Mouse (Mus musculus) lung, embryonic 14.5 days (tissue): Measurements from ENCODE around the gene Borcs8. TPM values are rescaled to one million over a fixed set of nuclear protein-coding genes. Genes with fewer than 3 reads are reported as not detected.

Experiments used
- ATAC-seq: fragments of 200-750 bp; cut with Nextera tagmentation; 2 replicates; pipeline ENCODE4 v1.8.0; 2017; ENCODE audit warnings: mild to moderate bottlenecking, moderate TSS enrichment, moderate library complexity; ENCODE audit not compliant: insufficient read depth
- DNase-seq: peaks from one replicate; pipeline ENCODE4 v3.0.0-alpha.2; 2015
- H3K27ac ChIP-seq: fragments of 300-500 bp; sonication (generic); 2 replicates; pipeline ENCODE4 v1.5.1; 2014; ENCODE audit warnings: low read depth, mild to moderate bottlenecking, moderate library complexity
- H3K27me3 ChIP-seq: fragments of 300-500 bp; sonication (generic); 2 replicates; pipeline ENCODE4 v1.6.1; 2014; ENCODE audit warnings: low read length, control low read depth; ENCODE audit not compliant: insufficient read depth
- H3K36me3 ChIP-seq: fragments of 300-500 bp; sonication (generic); 2 replicates; pipeline ENCODE4 v1.6.1; 2014; ENCODE audit warnings: control low read depth; ENCODE audit not compliant: insufficient read depth
- H3K4me1 ChIP-seq: fragments of 300-500 bp; sonication (generic); 2 replicates; pipeline ENCODE4 v1.6.1; 2014; ENCODE audit warnings: antibody characterized with exemption, control low read depth; ENCODE audit not compliant: insufficient read depth
- H3K4me2 ChIP-seq: fragments of 300-500 bp; sonication (generic); 2 replicates; pipeline ENCODE4 v1.6.1; 2014; ENCODE audit warnings: mild to moderate bottlenecking
- H3K4me3 ChIP-seq: fragments of 300-500 bp; sonication (generic); 2 replicates; pipeline ENCODE4 v1.5.1; 2014; ENCODE audit warnings: low read depth, low read length
- H3K9ac ChIP-seq: fragments of 300-500 bp; sonication (generic); 2 replicates; pipeline ENCODE4 v1.6.1; 2014
- H3K9me3 ChIP-seq: fragments of 300-500 bp; sonication (generic); 2 replicates; pipeline ENCODE4 v1.6.1; 2016; ENCODE audit warnings: low read depth, low read length, control low read depth
- CTCF ChIP-seq: IDR thresholded peaks from 2 replicates; pipeline ENCODE4 v1.5.1; 2016; ENCODE audit warnings: antibody characterized with exemption, low read depth
- WGBS: fragments of 180-500 bp; shearing (Covaris S2); extraction: QIAGEN DNeasy Blood & Tissue Kit; methylation state at CpG from one replicate; pipeline ENCODE4 v1.1.7; 2014; 5-methylcytosine and 5-hydroxymethylcytosine counted together
- polyA plus RNA-seq: library from polyadenylated mRNA; unstranded; fragments of >200 nt; fragmentation: Nextera tagmentation; extraction: Ambion mirVana; gene quantifications from 2 replicates; pipeline ENCODE4 v1.2.1, GENCODE M21; 2014

Borcs8 gene
- polyA plus RNA-seq, 1 experiment from 2014 or later, result 45.7 TPM

GRCm38 (mm10) chr8:70111192-70111795 is 28.0 kb upstream of the Borcs8 start:
- 45% methylated on average over 23 of the region's 23 CpGs for WGBS
- Histone ChIP-seq H3K4me3 (no peak overlapping the region), H3K36me3 (no peaks in the 10 kb centered on the region), H3K27me3 (peaks cover 47% of the 10 kb centered on the region), H3K9me3 (no peaks in the 10 kb centered on the region), H3K27ac (no peak overlapping the region), H3K4me1 (no peaks in the 10 kb centered on the region), H3K4me2 (no peak overlapping the region), H3K9ac (no peak overlapping the region)
- no peak for ATAC-seq
- no peak for TF ChIP-seq CTCF
- DNase-seq, result no peak

GRCm38 (mm10) chr8:70112401-70113016 is 26.8 kb upstream of the Borcs8 start:
- Histone ChIP-seq H3K4me3 (no peak overlapping the region), H3K4me1 (no peaks in the 10 kb centered on the region), H3K27ac (no peak overlapping the region), H3K36me3 (no peaks in the 10 kb centered on the region), H3K27me3 (peaks cover 53% of the 10 kb centered on the region), H3K9me3 (no peaks in the 10 kb centered on the region), H3K9ac (no peak overlapping the region), H3K4me2 (no peak overlapping the region)
- no peak for DNase-seq
- no peak for ATAC-seq
- TF ChIP-seq CTCF, result no peak
- WGBS, result 4% methylated on average over 43 of the region's 43 CpGs

DNA sequence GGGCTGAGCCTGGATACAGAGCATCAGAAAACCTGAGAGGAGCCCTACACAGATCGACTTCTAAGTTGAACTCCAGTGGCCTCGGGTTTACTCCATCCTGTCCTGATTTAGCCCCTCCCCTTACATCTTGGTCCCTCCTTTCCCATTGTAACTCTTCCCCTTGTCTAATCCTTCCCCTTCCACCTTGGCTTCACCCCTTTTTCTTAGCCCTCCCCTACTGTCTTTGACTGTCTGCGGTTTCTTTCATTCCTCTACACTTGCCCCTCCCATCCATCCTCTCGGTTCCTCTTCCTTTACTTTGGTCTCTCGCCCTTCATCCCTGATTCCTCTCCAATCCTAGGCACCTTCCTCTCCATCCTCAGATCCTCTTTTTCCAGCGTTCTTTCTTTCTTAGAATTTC is 24.8 kb upstream of the Borcs8 start:
- Histone ChIP-seq H3K36me3 (no peaks in the 10 kb centered on the region), H3K27ac (no peak overlapping the region), H3K9me3 (no peaks in the 10 kb centered on the region), H3K4me2 (no peak overlapping the region), H3K9ac (no peak overlapping the region), H3K4me3 (no peak overlapping the region), H3K27me3 (peaks cover 72% of the 10 kb centered on the region), H3K4me1 (no peaks in the 10 kb centered on the region)
- no peak for TF ChIP-seq CTCF
- 20% methylated on average over 6 of the region's 6 CpGs for WGBS
- DNase-seq (no peak), ATAC-seq (no peak)

- H3K27me3 ChIP-seq, result peaks cover 74% of the 10 kb centered on the region
- ATAC-seq, result no peak
- H3K36me3 ChIP-seq, result no peaks in the 10 kb centered on the region
- H3K9ac ChIP-seq, result no peak overlapping the region
- 62% methylated on average over 13 of the region's 13 CpGs for WGBS
- H3K27ac ChIP-seq, result no peak overlapping the region
- no peak for DNase-seq
- no peak for TF ChIP-seq CTCF
- no peaks in the 10 kb centered on the region for H3K9me3 ChIP-seq
- no peaks in the 10 kb centered on the region for H3K4me1 ChIP-seq
- no peak overlapping the region for H3K4me3 ChIP-seq
- no peak overlapping the region for H3K4me2 ChIP-seq
These were observed 24.4 kb upstream of the Borcs8 start for GRCm38 (mm10) chr8:70114892-70115291.

DNA sequence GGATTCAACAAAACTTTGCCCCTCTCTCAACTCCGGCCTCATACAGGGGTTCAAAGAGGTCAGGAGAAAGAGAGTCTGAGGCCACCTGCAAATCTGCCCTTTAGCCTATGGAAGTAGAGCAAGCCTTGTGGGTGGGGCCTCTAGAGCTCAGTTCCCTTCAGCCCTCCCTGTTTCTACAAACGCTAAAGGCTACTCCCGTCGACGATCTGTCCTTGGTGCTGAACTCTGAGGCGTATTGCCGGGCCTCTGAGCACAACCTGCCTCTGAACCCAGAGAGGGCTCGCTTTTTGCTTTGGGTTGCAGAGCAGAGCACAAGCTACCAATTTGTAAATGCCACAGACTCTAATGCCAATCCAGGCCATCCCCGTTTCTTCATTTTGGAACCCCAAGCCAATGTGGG is 21.7 kb upstream of the Borcs8 start:
- ATAC-seq (no peak), DNase-seq (peak; percentile 83)
- Histone ChIP-seq H3K4me2 (no peak overlapping the region), H3K9me3 (no peaks in the 10 kb centered on the region), H3K9ac (no peak overlapping the region), H3K4me1 (no peaks in the 10 kb centered on the region), H3K36me3 (no peaks in the 10 kb centered on the region), H3K27ac (no peak overlapping the region), H3K27me3 (peaks cover 57% of the 10 kb centered on the region), H3K4me3 (no peak overlapping the region)
- WGBS, result 7% methylated on average over 9 of the region's 9 CpGs
- no peak for TF ChIP-seq CTCF

GRCm38 (mm10) chr8:70118726-70119700 is 20.3 kb upstream of the Borcs8 start:
- Histone ChIP-seq H3K9ac (no peak overlapping the region), H3K4me2 (no peak overlapping the region), H3K36me3 (no peaks in the 10 kb centered on the region), H3K9me3 (no peaks in the 10 kb centered on the region), H3K4me1 (no peaks in the 10 kb centered on the region), H3K27ac (no peak overlapping the region), H3K27me3 (peaks cover 44% of the 10 kb centered on the region), H3K4me3 (no peak overlapping the region)
- WGBS, result 13% methylated on average over 17 of the region's 17 CpGs
- DNase-seq, result no peak
- no peak for ATAC-seq
- TF ChIP-seq CTCF, result no peak

- WGBS, result 2% methylated on average over 19 of the region's 19 CpGs
- H3K4me2 ChIP-seq, result peak within 1 kb of the TSS; percentile 44; the same call in 1 of the 2 replicates
- H3K27ac ChIP-seq, result no peak within 1 kb of the TSS
- peak; percentile 31; the same call in 1 of the 2 replicates for ATAC-seq
- no peak within 1 kb of the TSS for H3K9ac ChIP-seq
- no peak for TF ChIP-seq CTCF
- no peaks in the 10 kb centered on the region for H3K9me3 ChIP-seq
- H3K4me1 ChIP-seq, result no peaks in the 10 kb centered on the region
- peaks cover 39% of the 10 kb centered on the region for H3K27me3 ChIP-seq
- no peak within 1 kb of the TSS for H3K4me3 ChIP-seq
- peak; percentile 82 for DNase-seq
- no peaks in the 10 kb centered on the region for H3K36me3 ChIP-seq
These were observed 18.6 kb upstream of the Borcs8 start, which contains the start of gene Ncan for GRCm38 (mm10) chr8:70120667-70121066. Gene Ncan (minus strand): TSS chr8:70120873.
